Mouse (Mus musculus) ovary, adult 18-20 months (tissue): ENCODE measurements at regions not wholly inside any gene's neighbourhood (a gene's known extent, or its start where the extent isn't known, plus 50 kb on each side); places are given as distances from the start of the nearest gene placed in this dataset.

Experiments used
- DNase-seq: peaks from one replicate; pipeline ENCODE4 v3.0.0; 2022; ENCODE audit warnings: low spot score, mixed read lengths

- DNase-seq = no peak
These were observed 389.1 kb downstream of the Vrk1 start for GRCm38 (mm10) chr12:106399085-106399484.

GRCm38 (mm10) chr12:106411075-106411474 lies 401.0 kb downstream of the Vrk1 start:
- no peak for DNase-seq

- DNase-seq = no peak
These were observed 416.6 kb downstream of the Vrk1 start for GRCm38 (mm10) chr12:106426631-106427030.

GRCm38 (mm10) chr12:106429991-106430390 lies 420.0 kb downstream of the Vrk1 start:
- DNase-seq = no peak

GRCm38 (mm10) chr12:106445151-106445550 lies 435.1 kb downstream of the Vrk1 start:
- no peak for DNase-seq

- DNase-seq = no peak
These were observed 435.9 kb downstream of the Vrk1 start for GRCm38 (mm10) chr12:106445976-106446375.

GRCm38 (mm10) chr12:106446876-106447532 lies 437.0 kb downstream of the Vrk1 start:
- no peak for DNase-seq

- no peak for DNase-seq
These were observed 438.5 kb downstream of the Vrk1 start for GRCm38 (mm10) chr12:106448551-106448950.

GRCm38 (mm10) chr12:106453491-106453890 lies 443.5 kb downstream of the Vrk1 start:
- no peak for DNase-seq

GRCm38 (mm10) chr12:106458215-106458614 lies 448.2 kb downstream of the Vrk1 start:
- DNase-seq = no peak

- DNase-seq = no peak
These were observed 450.6 kb downstream of the Vrk1 start for GRCm38 (mm10) chr12:106460650-106461049.

GRCm38 (mm10) chr12:106462281-106462680 lies 452.3 kb downstream of the Vrk1 start:
- no peak for DNase-seq

- no peak for DNase-seq
These were observed 454.7 kb downstream of the Vrk1 start for GRCm38 (mm10) chr12:106464701-106465100.

- no peak for DNase-seq
These were observed 458.3 kb downstream of the Vrk1 start for GRCm38 (mm10) chr12:106468173-106468860.

GRCm38 (mm10) chr12:106474501-106475165 lies 464.6 kb downstream of the Vrk1 start:
- no peak for DNase-seq

GRCm38 (mm10) chr12:106475486-106476050 lies 465.5 kb downstream of the Vrk1 start:
- DNase-seq = no peak

- DNase-seq = no peak
These were observed 467.1 kb downstream of the Vrk1 start for GRCm38 (mm10) chr12:106477040-106477665.

- no peak for DNase-seq
These were observed 467.7 kb downstream of the Vrk1 start for GRCm38 (mm10) chr12:106477731-106478130.

- no peak for DNase-seq
These were observed 468.4 kb downstream of the Vrk1 start for GRCm38 (mm10) chr12:106478381-106478781.

GRCm38 (mm10) chr12:106479067-106479877 lies 469.2 kb downstream of the Vrk1 start:
- no peak for DNase-seq

- no peak for DNase-seq
These were observed 469.8 kb downstream of the Vrk1 start for GRCm38 (mm10) chr12:106479878-106480194.
